Mouse (Mus musculus) embryonic facial prominence, embryonic 12.5 days (tissue): ENCODE measurements at regions not wholly inside any gene's neighbourhood (a gene's known extent, or its start where the extent isn't known, plus 50 kb on each side); places are given as distances from the start of the nearest gene placed in this dataset.

Source experiments
- ATAC-seq: fragments of 200-750 bp; cut with Nextera tagmentation; 2 replicates; pipeline ENCODE4 v1.8.0; 2017; ENCODE audit not compliant: insufficient number of reproducible peaks, insufficient read depth, low FRiP score, low TSS enrichment
- H3K27ac ChIP-seq: fragments of 300-500 bp; sonication (generic); 2 replicates; pipeline ENCODE4 v1.5.1; 2016; ENCODE audit warnings: mild to moderate bottlenecking
- H3K27me3 ChIP-seq: fragments of 300-500 bp; sonication (generic); 2 replicates; pipeline ENCODE4 v1.6.1; 2016; ENCODE audit warnings: mild to moderate bottlenecking, moderate library complexity
- H3K36me3 ChIP-seq: fragments of 300-500 bp; sonication (generic); 2 replicates; pipeline ENCODE4 v1.6.1; 2016; ENCODE audit warnings: mild to moderate bottlenecking
- H3K4me1 ChIP-seq: fragments of 300-500 bp; sonication (generic); 2 replicates; pipeline ENCODE4 v1.6.1; 2016
- H3K4me2 ChIP-seq: fragments of 300-500 bp; sonication (generic); replicated peaks from 2 replicates; pipeline ENCODE4 v1.6.1; 2016; ENCODE audit warnings: mild to moderate bottlenecking, moderate library complexity
- H3K4me3 ChIP-seq: fragments of 300-500 bp; sonication (generic); 2 replicates; pipeline ENCODE4 v1.5.1; 2016; ENCODE audit warnings: mild to moderate bottlenecking
- H3K9ac ChIP-seq: fragments of 300-500 bp; sonication (generic); 2 replicates; pipeline ENCODE4 v1.6.1; 2016; ENCODE audit warnings: mild to moderate bottlenecking, moderate library complexity
- H3K9me3 ChIP-seq: fragments of 300-500 bp; sonication (generic); 2 replicates; pipeline ENCODE4 v1.6.1; 2016; ENCODE audit warnings: mild to moderate bottlenecking, moderate library complexity
- WGBS: fragments of 180-500 bp; shearing (Covaris S2); methylation state at CpG from one replicate; pipeline ENCODE4 v1.1.7; 2016; 5-methylcytosine and 5-hydroxymethylcytosine counted together

DNA sequence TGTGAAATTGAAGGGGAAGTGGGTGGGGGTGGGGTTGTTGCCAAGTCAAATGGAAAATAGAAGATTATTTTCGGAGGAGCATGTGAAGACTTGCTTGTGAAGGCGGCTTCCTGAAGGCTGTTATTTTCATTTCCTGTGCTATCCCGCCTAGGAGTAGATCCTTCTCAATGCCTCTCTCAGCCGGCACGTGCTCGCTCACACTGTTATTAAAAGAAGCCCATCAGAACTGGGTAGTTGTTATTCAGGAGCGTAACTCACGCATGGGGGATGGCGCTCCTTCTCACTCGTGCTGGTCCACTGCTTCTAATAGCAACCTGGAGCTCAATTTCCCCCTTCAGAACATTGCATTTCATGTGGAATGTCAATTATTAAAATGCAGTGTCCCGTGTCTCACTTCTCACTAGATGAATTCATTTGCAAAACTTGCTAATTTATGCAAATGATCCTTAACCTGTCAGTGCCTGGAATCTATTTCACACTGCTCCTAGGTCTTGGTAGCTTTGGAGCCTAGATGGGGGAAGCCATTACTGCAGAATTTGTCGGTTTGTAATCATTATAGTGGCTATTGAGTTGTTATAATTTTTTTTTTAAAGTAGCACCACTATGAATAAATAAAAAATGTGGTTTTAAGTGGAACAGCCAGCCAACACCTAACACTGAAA lies 412.8 kb upstream of the Hnrnpa3 start:
- no peak overlapping the region for H3K4me3 ChIP-seq
- H3K9me3 ChIP-seq: no peaks in the 10 kb centered on the region
- no peak overlapping the region for H3K27ac ChIP-seq
- no peaks in the 10 kb centered on the region for H3K27me3 ChIP-seq
- WGBS: 41% methylated on average over 12 of the region's 12 CpGs
- H3K4me1 ChIP-seq: no peaks in the 10 kb centered on the region; the same call in 1 of the 2 replicates
- H3K4me2 ChIP-seq: 0 out of 2 replicates have a peak overlapping the region, but pooled peaks have one; percentile 9
- no peak for ATAC-seq
- H3K36me3 ChIP-seq: no peaks in the 10 kb centered on the region
- no peak overlapping the region for H3K9ac ChIP-seq

DNA sequence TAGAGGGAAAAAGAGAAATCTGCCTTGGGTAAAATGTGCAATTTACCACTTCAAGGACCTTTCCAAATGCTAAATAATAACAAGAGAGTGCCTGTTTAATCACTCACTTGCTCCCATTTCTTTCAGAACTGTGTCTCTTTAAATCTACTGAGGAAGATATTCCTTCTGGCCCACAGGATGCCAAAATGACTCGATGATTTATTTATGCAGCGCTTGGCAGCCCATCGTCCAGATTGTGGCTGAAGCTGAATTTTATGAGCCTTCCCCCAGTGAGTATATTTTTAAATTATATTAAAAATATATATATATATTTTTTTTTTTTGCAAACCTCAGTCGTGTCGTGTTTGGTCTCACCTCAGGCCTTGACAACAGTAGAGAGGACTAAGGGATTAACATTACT lies 410.8 kb upstream of the Hnrnpa3 start:
- no peak overlapping the region for H3K4me3 ChIP-seq
- H3K4me2 ChIP-seq: no peak overlapping the region
- H3K9me3 ChIP-seq: no peaks in the 10 kb centered on the region
- no peaks in the 10 kb centered on the region for H3K27me3 ChIP-seq
- WGBS: 56% methylated on average over 5 of the region's 5 CpGs
- no peaks in the 10 kb centered on the region; the same call in 1 of the 2 replicates for H3K4me1 ChIP-seq
- no peak for ATAC-seq
- H3K36me3 ChIP-seq: no peaks in the 10 kb centered on the region
- no peak overlapping the region for H3K27ac ChIP-seq
- no peak overlapping the region for H3K9ac ChIP-seq

DNA sequence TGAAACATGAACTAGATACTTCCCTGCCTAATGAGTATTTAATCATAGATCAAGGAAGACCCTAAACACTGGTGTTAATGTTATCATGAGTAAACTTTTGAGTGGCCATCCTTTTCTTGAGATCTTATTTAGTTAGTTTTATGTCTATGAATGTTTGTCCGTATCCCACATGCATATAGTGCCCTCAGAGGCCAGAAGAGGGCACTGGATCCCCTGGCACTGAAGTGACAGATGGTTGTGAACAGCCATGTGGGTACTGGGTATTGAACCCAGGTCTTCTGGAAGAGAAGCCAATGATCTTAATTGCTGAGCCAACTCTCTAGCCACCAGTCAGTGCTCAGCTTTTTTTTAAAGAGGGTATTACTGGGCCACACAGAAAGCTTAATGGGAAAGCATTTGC lies 408.6 kb upstream of the Hnrnpa3 start:
- H3K9me3 ChIP-seq: no peaks in the 10 kb centered on the region
- ATAC-seq: no peak
- H3K4me1 ChIP-seq: no peaks in the 10 kb centered on the region
- no peak overlapping the region for H3K4me3 ChIP-seq
- H3K36me3 ChIP-seq: no peaks in the 10 kb centered on the region
- no peak overlapping the region for H3K27ac ChIP-seq
- H3K4me2 ChIP-seq: no peak overlapping the region
- WGBS: 86% methylated on average over 1 of the region's 1 CpGs
- no peak overlapping the region for H3K9ac ChIP-seq
- H3K27me3 ChIP-seq: no peaks in the 10 kb centered on the region

DNA sequence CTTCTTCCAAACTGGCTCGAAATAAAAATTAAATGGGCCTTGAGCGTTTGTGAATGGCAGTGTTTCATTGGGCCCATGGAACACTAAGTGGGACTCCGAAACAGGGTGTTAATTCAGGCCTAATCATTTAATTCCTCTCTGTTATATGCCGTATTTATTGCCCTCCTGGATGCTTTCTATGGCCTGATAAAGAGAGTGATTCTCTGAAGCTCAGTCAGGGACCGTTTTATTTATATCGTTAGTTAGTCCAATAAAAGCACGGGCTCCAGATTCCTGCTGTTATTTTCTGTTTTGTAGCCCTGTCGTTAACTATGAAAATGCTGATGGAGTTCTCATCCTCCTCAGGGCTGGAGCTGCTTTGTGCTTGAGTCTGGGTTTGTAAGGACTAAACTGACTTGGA lies 406.2 kb upstream of the Hnrnpa3 start:
- WGBS: 83% methylated on average over 8 of the region's 8 CpGs
- no peak for ATAC-seq

DNA sequence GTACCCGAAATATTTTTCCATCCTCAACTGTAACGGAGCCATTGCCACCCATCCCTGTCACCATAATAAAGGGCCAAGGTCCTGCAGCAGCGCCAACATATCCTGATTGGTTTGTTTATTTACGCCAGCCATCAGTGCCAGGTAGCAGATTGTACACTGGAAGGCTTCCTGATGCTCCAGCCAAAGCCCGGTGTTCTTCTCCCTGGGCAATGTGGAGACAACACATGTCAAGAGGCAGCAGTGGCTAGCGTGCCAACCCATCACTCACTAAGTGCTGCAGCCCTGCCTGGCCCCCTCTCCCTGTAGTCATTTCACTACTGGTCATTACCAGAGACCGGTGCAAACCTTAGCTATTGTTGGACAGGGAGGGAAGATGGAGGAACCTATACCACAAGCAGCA lies 393.8 kb upstream of the Hnrnpa3 start:
- Histone ChIP-seq H3K27ac (no peak overlapping the region), H3K9ac (no peak overlapping the region)
- 73% methylated on average over 7 of the region's 7 CpGs for whole genome bisulfite sequencing

More for the DNA sequence above, 406.2 kb upstream of the Hnrnpa3 start:
- Histone ChIP-seq H3K4me3 (no peak overlapping the region), H3K27ac (no peak overlapping the region), H3K9ac (no peak overlapping the region), H3K27me3 (no peaks in the 10 kb centered on the region), H3K4me1 (no peaks in the 10 kb centered on the region), H3K36me3 (no peaks in the 10 kb centered on the region), H3K9me3 (no peaks in the 10 kb centered on the region), H3K4me2 (no peak overlapping the region)

DNA sequence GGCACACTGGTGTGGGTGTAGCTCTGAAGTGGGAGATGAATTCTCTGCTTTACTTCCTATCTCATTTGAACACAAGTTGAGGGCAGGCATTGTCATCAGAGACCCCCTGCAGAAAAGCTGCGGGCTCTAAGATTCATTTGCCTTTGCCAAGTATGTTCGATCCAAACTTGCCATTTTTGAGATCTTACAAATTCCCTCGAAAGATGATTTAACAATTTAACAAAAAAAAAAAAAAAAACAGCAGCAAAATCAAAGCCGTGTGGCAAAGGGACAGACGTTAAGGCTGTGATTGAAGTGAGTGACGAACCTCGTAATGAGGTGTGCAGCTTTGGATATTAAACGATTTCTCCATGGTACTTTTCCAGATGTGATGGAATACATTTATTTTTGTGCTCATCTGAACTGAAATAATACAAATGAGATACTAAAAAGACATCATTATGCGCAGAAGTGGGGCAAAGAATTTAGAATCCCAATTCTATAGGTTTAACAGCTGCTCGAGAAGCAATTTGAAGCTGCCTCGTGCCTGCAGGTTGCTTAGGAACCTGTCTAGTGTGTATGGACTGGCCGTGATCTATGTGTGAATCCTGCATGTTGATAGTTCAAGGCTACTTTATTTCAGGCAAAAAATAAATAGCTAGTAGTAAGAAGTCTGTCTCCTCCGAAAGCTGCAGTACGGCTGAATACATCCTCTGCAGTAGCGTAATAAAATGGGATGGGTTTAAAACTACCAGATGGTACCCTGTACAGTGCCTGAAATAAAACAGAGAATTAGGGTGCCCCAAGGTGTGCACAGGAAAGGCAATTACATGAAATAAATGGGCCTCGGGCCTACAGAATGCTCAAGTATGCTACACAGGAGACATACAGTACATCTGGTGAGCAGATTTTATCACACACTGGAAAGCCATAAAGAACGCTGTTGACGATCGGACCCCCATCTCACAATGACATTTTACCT lies 393.0 kb upstream of the Hnrnpa3 start:
- 80% methylated on average over 19 of the region's 19 CpGs for WGBS
- Histone ChIP-seq H3K27ac (no peak overlapping the region), H3K4me1 (0 out of 2 replicates have a peak, but pooled peaks cover 4% of the 10 kb centered on the region), H3K4me2 (no peak overlapping the region), H3K9me3 (no peaks in the 10 kb centered on the region), H3K9ac (no peak overlapping the region), H3K4me3 (no peak overlapping the region), H3K27me3 (no peaks in the 10 kb centered on the region), H3K36me3 (no peaks in the 10 kb centered on the region)
- ATAC-seq: no peak

More for the DNA sequence above, 393.8 kb upstream of the Hnrnpa3 start:
- no peak for ATAC-seq
- Histone ChIP-seq H3K27me3 (no peaks in the 10 kb centered on the region), H3K9me3 (no peaks in the 10 kb centered on the region), H3K4me2 (no peak overlapping the region), H3K4me3 (no peak overlapping the region), H3K36me3 (no peaks in the 10 kb centered on the region), H3K4me1 (0 out of 2 replicates have a peak, but pooled peaks cover 4% of the 10 kb centered on the region)

DNA sequence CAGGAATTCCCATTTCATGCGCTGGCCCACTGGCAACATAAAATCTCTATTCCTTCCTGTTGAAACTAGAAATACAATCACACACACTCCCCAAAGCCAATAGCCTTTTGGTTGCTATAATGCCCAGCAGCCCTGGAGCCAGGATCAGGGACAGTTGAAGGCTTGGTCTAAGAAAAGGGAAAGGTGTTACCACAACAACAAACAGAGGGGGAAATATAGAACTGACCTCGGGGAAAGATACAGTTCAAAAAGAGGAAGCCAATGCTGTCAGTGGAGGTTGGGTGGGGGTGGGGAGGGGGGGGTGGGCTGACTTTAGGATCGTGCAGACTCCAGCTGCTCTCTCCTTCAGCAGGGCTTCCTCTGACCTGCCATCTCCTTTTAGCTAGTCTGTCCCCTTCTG lies 391.1 kb upstream of the Hnrnpa3 start:
- Histone ChIP-seq H3K4me1 (0 out of 2 replicates have a peak, but pooled peaks cover 4% of the 10 kb centered on the region), H3K27ac (no peak overlapping the region), H3K4me2 (no peak overlapping the region), H3K4me3 (no peak overlapping the region), H3K36me3 (no peaks in the 10 kb centered on the region), H3K27me3 (no peaks in the 10 kb centered on the region), H3K9ac (no peak overlapping the region), H3K9me3 (no peaks in the 10 kb centered on the region)
- ATAC-seq: no peak
- WGBS: 72% methylated on average over 3 of the region's 3 CpGs

DNA sequence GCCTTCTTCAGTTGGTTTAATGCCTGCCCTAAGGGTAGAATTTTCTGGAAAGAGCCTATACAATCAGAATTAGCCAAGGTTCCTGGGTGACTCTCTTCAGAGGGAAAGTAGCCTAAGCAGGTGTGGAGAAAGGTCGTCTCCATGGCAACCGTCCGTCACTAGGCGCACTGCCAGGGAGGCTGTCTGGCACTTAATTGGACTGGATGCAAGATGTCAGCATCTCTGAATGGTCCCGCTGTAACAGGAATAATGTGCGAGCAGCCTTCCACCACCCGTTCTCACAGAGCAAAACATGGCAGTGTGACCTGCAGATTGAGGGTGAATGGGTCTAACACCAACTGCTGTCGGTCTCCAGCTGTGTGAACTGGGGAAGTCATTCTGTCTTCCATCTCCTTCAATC lies 389.6 kb upstream of the Hnrnpa3 start:
- ATAC-seq: no peak
- WGBS: 55% methylated on average over 8 of the region's 8 CpGs
- no peak overlapping the region for H3K9ac ChIP-seq
- H3K4me2 ChIP-seq: no peak overlapping the region
- H3K36me3 ChIP-seq: no peaks in the 10 kb centered on the region
- H3K27me3 ChIP-seq: no peaks in the 10 kb centered on the region
- H3K9me3 ChIP-seq: no peaks in the 10 kb centered on the region
- H3K4me1 ChIP-seq: 0 out of 2 replicates have a peak, but pooled peaks cover 4% of the 10 kb centered on the region
- no peak overlapping the region for H3K4me3 ChIP-seq
- H3K27ac ChIP-seq: no peak overlapping the region

DNA sequence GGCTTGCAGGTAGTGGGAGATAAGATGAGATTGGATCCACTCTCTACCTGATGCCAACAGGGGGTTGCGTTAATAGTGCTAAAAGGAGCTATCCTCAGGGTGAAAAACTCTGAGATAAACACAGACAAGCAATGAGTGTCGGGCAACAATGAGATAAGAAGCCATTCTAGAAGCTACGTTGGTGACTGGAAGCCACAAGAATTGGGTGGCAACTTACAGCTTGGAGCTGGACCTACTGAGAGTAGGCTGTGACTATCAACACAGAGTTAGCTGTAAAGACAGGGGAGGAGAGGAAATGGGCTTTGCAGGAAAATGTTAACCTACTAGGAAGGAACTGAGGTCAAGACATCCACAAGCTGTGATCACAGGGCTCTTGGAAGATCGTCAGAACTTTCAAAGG lies 388.9 kb upstream of the Hnrnpa3 start:
- H3K9me3 ChIP-seq: no peaks in the 10 kb centered on the region
- no peaks in the 10 kb centered on the region for H3K36me3 ChIP-seq
- H3K27me3 ChIP-seq: no peaks in the 10 kb centered on the region
- no peak overlapping the region for H3K4me3 ChIP-seq
- H3K4me1 ChIP-seq: 0 out of 2 replicates have a peak, but pooled peaks cover 4% of the 10 kb centered on the region
- H3K9ac ChIP-seq: no peak overlapping the region
- ATAC-seq: no peak
- H3K27ac ChIP-seq: no peak overlapping the region
- WGBS: 77% methylated on average over 4 of the region's 4 CpGs
- H3K4me2 ChIP-seq: no peak overlapping the region

DNA sequence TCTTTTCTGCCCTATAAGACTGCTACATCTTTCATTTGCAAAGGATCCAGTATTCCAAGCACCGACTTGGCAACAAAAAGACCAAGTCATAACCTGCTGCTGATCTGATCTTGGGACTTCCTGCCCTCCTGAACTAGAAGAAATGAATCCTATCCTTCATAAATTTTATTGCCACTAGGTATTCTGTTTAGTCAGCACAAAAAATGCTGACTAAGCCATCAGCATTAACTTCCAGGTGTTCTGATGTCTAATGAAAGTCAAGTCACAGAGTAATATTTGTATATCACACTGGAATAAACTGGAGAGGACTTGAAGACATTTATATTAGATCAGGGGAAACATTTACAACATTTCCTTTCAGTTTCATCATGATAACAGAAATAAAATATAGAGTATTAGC lies 371.2 kb upstream of the Hnrnpa3 start:
- Histone ChIP-seq H3K4me1 (no peaks in the 10 kb centered on the region), H3K4me2 (no peak overlapping the region), H3K9me3 (no peaks in the 10 kb centered on the region), H3K27me3 (no peaks in the 10 kb centered on the region), H3K27ac (no peak overlapping the region), H3K36me3 (no peaks in the 10 kb centered on the region), H3K9ac (no peak overlapping the region), H3K4me3 (no peak overlapping the region)
- no peak for ATAC-seq
- 83% methylated on average over 1 of the region's 1 CpGs for WGBS

DNA sequence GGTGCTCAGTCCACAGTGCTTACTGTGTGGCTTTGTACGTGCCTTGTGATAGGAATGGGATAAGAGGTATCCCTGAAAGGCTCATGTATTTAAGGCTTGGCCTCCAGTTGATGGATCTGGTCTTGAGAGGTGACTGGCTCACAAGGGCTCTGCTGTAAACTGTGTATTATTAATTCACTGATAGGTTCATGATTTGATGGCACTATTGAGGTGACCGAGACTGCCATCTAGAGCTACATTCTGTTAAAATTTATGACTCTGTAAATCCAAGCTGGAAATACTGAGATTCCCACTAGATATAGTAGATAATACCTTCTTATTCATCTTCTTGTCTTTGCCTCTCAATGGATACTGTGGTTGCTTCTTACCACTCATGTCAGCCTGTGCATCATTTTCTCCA lies 367.4 kb upstream of the Hnrnpa3 start:
- WGBS: 95% methylated on average over 2 of the region's 2 CpGs
- Histone ChIP-seq H3K4me1 (no peaks in the 10 kb centered on the region), H3K27ac (no peak overlapping the region), H3K36me3 (no peaks in the 10 kb centered on the region), H3K4me3 (no peak overlapping the region), H3K4me2 (no peak overlapping the region), H3K27me3 (no peaks in the 10 kb centered on the region), H3K9me3 (no peaks in the 10 kb centered on the region), H3K9ac (no peak overlapping the region)
- no peak for ATAC-seq

DNA sequence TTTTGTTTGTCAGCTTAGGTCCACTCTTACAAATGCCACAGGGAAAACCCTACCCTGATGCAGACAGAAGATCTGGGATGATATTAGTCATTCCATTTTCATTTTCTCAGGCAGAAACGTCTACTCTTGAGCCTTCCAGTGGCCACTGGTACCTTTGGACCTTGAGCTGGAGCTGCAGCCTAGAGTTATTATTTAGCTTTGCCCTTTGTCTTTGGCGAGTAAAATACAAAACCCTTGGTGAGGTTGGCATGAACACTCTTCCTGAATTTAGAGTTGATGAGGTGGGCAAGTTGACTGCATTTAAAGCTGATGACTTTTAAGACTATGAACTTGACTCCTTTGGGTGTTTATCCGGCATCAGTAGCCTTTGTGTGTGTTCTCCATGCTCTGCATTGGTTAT lies 352.2 kb upstream of the Hnrnpa3 start:
- 80% methylated on average over 3 of the region's 3 CpGs for WGBS
- Histone ChIP-seq H3K27me3 (no peaks in the 10 kb centered on the region), H3K4me3 (no peak overlapping the region), H3K27ac (no peak overlapping the region), H3K4me2 (no peak overlapping the region), H3K9me3 (no peaks in the 10 kb centered on the region), H3K9ac (no peak overlapping the region), H3K4me1 (no peaks in the 10 kb centered on the region), H3K36me3 (no peaks in the 10 kb centered on the region)
- ATAC-seq: no peak
